Mouse (Mus musculus): ENCODE measurements around the gene Pyy.

DNA sequence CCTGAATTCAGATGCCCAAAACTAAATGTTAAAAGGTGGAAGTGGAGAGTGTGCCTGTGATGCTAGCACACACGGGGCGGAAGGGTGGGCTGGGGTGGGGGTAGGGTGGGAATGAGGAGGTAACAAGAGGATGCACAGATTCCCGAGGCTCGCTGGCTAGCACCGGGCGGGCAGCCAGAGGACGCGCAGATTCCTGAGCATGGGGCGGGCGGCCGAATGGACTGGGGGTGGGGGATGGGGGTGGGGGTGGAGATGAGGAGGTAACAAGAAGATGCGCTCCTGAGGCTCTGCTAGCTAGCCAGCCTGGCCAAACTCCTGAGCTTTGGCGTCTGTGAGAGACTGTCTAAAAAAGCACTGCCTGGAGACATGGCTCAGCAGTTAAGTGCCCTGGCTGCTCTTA is 37.2 kb downstream of the Pyy start:
- TF ChIP-seq CTCF (IDR thresholded peaks at IDR 0.05; ENCODE audit: low read depth) (no peak), EP300 (IDR thresholded peaks at IDR 0.05; ENCODE audit: low read depth) (no peak)
